ENCODE assay signal across 34 mouse cellular contexts in the genomic region with DNA sequence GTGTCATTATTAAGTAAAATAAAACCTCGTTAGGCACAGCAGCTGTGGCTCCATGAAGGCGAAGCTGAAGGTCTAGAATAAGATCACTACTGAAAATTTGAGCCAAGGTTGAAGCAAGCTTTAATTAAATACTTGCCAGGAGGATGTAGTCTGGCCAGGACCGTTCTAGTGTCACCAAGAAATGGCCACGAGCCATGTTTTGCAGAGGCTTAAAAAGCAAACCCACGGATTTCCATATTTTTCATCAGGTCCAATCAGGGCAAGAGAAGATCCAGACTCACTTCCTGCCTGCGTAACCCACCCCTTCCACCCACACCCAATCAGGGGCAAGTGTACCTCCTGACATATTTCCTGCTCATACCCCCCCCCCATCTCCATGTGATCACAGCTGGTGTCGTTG.
"Had no signal": no experiment of that assay in that cellular context is flagged by ENCODE, and none has a peak within 500 bp of the region (broad histone marks: within the 10 kb centered on the region; RNA-seq: fewer than 3 reads in every experiment).

No protein-coding gene starts in this region.

- ATAC-seq: hindbrain, embryonic 16.5 days; hindbrain, postnatal 0 days; inflammation-experienced regulatory T-cells, adult 6 months; intestine, embryonic 15.5 days; intestine, embryonic 16.5 days; intestine, postnatal 0 days had no signal

- H3K36me3 ChIP-seq: heart, embryonic 13.5 days; heart, embryonic 15.5 days; hindbrain, embryonic 10.5 days; hindbrain, embryonic 12.5 days; hindbrain, embryonic 13.5 days; hindbrain, embryonic 15.5 days; intestine, embryonic 15.5 days; kidney, embryonic 15.5 days had no signal

- H3K27me3 ChIP-seq: heart, embryonic 13.5 days; heart, embryonic 15.5 days; hindbrain, embryonic 12.5 days; hindbrain, embryonic 13.5 days; hindbrain, embryonic 15.5 days; intestine, embryonic 15.5 days; kidney, embryonic 15.5 days had no signal

- H3K27ac ChIP-seq: heart, embryonic 13.5 days; heart, embryonic 15.5 days; hindbrain, embryonic 10.5 days; hindbrain, embryonic 12.5 days; hindbrain, embryonic 13.5 days; hindbrain, embryonic 14.5 days; hindbrain, embryonic 15.5 days; hindbrain, postnatal 0 days; intestine, embryonic 15.5 days; kidney, embryonic 15.5 days; kidney, postnatal 0 days; layer of hippocampus, adult 2 months; left cerebral cortex, adult 2 months had no signal

- H3K9me3 ChIP-seq: heart, embryonic 13.5 days; heart, embryonic 15.5 days; hindbrain, embryonic 10.5 days; hindbrain, embryonic 12.5 days; hindbrain, embryonic 13.5 days; hindbrain, embryonic 15.5 days; intestine, embryonic 15.5 days; kidney, embryonic 15.5 days had no signal

- H3K4me3 ChIP-seq: heart, embryonic 13.5 days; heart, embryonic 15.5 days; hindbrain, embryonic 10.5 days; hindbrain, embryonic 12.5 days; hindbrain, embryonic 13.5 days; hindbrain, embryonic 15.5 days; intestine, embryonic 15.5 days; kidney, embryonic 15.5 days; layer of hippocampus, adult 2 months; left cerebral cortex, adult 2 months had no signal

- H3K9ac ChIP-seq: heart, embryonic 13.5 days; heart, embryonic 15.5 days; hindbrain, embryonic 12.5 days; hindbrain, embryonic 13.5 days; hindbrain, embryonic 14.5 days; hindbrain, embryonic 15.5 days; intestine, embryonic 15.5 days; kidney, embryonic 15.5 days had no signal

- H3K4me2 ChIP-seq: heart, embryonic 11.5 days; heart, embryonic 13.5 days; heart, embryonic 15.5 days; hindbrain, embryonic 12.5 days; hindbrain, embryonic 13.5 days; hindbrain, embryonic 14.5 days; hindbrain, embryonic 15.5 days; intestine, embryonic 15.5 days; kidney, embryonic 15.5 days had no signal

- H3K4me1 ChIP-seq: heart, embryonic 13.5 days; heart, embryonic 15.5 days; hindbrain, embryonic 10.5 days; hindbrain, embryonic 12.5 days; hindbrain, embryonic 13.5 days; hindbrain, embryonic 15.5 days; intestine, embryonic 15.5 days; kidney, embryonic 15.5 days had no signal

- DNase-seq: heart, postnatal 10 days; heart, postnatal 14 days; heart, postnatal 36 days; heart, postnatal 4 days; kidney, adult 11 months; kidney, adult 18-20 months; kidney, adult 2 months; kidney, adult 8-10 months; kidney, adult 9 months; kidney, postnatal 10 days; kidney, postnatal 14 days; kidney, postnatal 25 days; kidney, postnatal 36 days; kidney, postnatal 4 days; layer of hippocampus, adult 9-11 months; layer of hippocampus, postnatal 36 days had no signal
